Mouse (Mus musculus): ENCODE results near the gene Tuba1a. TPM values are rescaled to one million over a fixed set of nuclear protein-coding genes. Genes with fewer than 3 reads are reported as not detected.
A peak's percentile ranks its signal among the peaks of the same experiment; 100 is the strongest.
"Not testable (repeated sequence)": the region's sequence is repeated elsewhere in the genome, so short reads cannot be mapped to it uniquely, and the experiment has no call there.

The Tuba1a gene
- total RNA-seq, 4 experiments from 2014 or later, result 70.5 to 196 (median 116) TPM

GRCm38 (mm10) chr15:98923031-98923537, 30.4 kb downstream of the Tuba1a start:
- DNase-seq, result no peak

DNA sequence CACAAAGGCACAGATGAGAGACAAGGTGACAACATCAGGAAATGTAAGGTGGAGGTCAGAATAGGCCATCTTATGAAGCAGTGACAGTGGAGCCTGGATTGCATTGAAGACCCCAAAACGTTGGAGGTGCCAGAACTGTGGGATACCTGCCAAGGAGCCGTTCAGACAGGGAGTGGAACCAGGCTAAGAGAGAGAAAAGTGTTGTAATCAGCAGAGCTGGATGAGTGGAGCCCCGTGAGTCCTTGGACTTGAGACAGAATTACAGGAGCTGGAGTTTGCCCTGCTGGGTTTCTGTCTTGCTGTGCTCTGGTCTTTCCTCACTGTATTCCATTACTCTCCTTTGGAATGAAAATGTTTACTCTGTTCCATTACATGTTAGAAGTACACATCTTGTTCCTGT, 30.9 kb downstream of the Tuba1a start:
- no peak for DNase-seq

- no peak for DNase-seq
Measured at GRCm38 (mm10) chr15:98921510-98921909, 32.0 kb downstream of the Tuba1a start.

- not testable (repeated sequence) for DNase-seq
Measured at GRCm38 (mm10) chr15:98918499-98918895, 35.0 kb downstream of the Tuba1a start.

GRCm38 (mm10) chr15:98917538-98918498, 35.7 kb downstream of the Tuba1a start, which contains the start of gene Lmbr1l:
Gene Lmbr1l, minus strand, starts transcription at chr15:98918231.
- DNase-seq, result peak; percentile 100

GRCm38 (mm10) chr15:98917091-98917490, 36.4 kb downstream of the Tuba1a start:
- DNase-seq, result no peak

- DNase-seq, result no peak
Measured at GRCm38 (mm10) chr15:98916016-98916415, 37.5 kb downstream of the Tuba1a start.

DNA sequence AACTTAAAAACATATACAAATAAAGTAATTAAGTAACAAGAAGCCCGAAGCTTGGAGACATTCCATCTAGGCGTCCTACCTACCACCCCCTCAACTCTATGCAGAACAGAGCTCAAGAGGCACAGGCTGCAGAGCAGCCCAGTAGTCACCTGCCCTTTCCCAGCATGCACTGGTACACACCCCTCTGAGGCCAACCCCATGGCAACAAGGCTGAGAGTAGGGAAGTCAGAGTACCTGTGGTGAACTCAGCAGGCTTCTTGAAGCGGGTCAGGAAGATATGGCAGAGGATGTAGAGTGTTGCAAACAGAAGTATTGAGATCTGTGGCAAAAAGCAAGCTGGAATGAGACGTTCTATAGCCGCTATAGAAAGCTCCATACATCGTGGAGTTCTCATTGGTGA, 38.6 kb downstream of the Tuba1a start:
- no peak for DNase-seq

DNA sequence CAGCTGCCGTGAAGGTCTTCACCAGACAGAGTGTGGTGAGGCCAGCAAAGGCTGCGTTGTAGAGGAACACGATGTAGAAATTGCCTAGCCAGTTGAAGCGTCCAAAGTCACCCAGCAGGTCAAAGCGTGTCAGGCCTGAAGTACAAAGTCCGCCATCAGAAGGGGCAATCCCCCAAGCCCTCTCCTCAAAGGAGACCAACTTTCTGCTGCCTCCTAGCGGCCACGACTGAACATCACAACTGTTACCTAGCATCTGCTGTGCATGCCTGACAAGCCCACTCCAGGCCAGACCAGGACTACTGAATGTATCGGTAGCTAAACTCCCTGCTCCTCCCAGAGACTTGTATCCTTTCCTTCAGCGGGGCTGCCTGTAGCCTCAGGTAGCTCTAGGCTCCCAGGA, 48.8 kb downstream of the Tuba1a start:
- DNase-seq, result no peak

DNA sequence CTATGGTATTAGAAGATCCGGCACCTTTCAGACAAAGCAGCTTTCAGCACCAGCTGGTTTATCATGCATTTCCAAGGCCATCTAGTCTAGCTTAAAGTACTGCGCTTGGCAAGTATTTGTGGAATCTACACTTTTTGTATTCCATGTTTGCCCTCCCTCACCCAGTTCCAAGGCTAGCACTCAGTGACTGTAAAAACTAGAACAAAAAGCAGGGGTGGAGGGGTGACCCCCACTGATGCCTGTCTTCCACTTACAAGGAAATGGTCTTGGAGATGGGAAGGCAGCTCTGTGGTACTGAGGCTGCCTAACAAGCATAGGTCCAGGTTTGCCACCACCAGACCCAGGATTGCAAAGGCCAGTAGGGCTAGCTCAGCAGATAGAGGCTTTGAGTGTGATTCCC, 50.9 kb downstream of the Tuba1a start:
- DNase-seq, result no peak

DNA sequence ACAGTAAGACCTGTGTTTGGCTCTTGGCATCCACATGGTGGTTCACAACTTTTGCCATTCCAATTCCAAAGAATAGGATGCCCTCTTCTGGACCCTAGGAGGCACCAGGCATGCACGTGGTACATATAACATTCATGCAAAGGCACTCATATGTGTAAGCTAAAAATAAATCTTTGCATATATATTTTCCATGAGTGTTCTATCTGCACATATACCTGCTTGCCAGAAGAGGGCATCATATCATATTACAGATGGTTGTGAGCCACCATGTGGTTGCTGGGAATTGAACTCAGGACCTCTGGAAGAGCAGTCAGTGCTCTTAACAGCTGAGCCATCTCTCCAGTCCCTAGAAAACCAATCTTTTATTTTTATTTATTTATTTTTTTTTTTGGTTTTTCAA, 52.0 kb downstream of the Tuba1a start:
- no peak for DNase-seq

Other genes with a start within 250 kb of the Tuba1a start
- gene Ccdc65, start 245.5 kb downstream of the Tuba1a start, total RNA-seq (2022), result under 1 TPM; 0.59 to 0.90 (median 0.82) TPM
- gene Fkbp11, start 225.5 kb downstream of the Tuba1a start, total RNA-seq (2022), result 10 to 100 TPM in 1 of 4 experiments, 1 to 10 TPM in 3; 7.1 to 14.4 (median 9.8) TPM
- gene Arf3, start 190.5 kb downstream of the Tuba1a start, total RNA-seq (2022), result 100 to 1,000 TPM; 153 to 163 (median 159) TPM
- gene Wnt10b, start 175.6 kb downstream of the Tuba1a start, total RNA-seq (2022), result 10 to 100 TPM in 1 of 4 experiments, 1 to 10 TPM in 1, under 1 TPM in 2; 0.49 to 12.9 (median 5.0) TPM
- not detected for gene Wnt1, start 163.8 kb downstream of the Tuba1a start, total RNA-seq (2022)
- 1 to 10 TPM in 1 of 4 experiments, under 1 TPM in 3; 0.29 to 1.1 (median 0.61) TPM for gene Ddn, start 144.2 kb downstream of the Tuba1a start, total RNA-seq (2022)
- 10 to 100 TPM; 76.0 to 83.8 (median 79.2) TPM for gene Prkag1, start 122.2 kb downstream of the Tuba1a start, total RNA-seq (2022)
- gene Kmt2d, start 82.5 kb downstream of the Tuba1a start, total RNA-seq (2022), result 100 to 1,000 TPM in 1 of 4 experiments, 10 to 100 TPM in 3; 61.7 to 114 (median 71.8) TPM
- 1 to 10 TPM; 2.8 to 7.2 (median 4.2) TPM for gene Rhebl1, start 59.2 kb downstream of the Tuba1a start, total RNA-seq (2022)
- 1 to 10 TPM; 1.8 to 3.8 (median 2.1) TPM for gene Dhh, start 55.2 kb downstream of the Tuba1a start, total RNA-seq (2022)
- gene Lmbr1l, start 35.5 kb downstream of the Tuba1a start, total RNA-seq (2022), result 10 to 100 TPM; 12.3 to 33.2 (median 27.8) TPM
- 100 to 1,000 TPM; 199 to 221 (median 208) TPM for gene Tuba1b, start 19.1 kb downstream of the Tuba1a start, total RNA-seq (2022)
- gene Gm49450, start 152 bp downstream of the Tuba1a start, total RNA-seq (2022), result not detected
- 100 to 1,000 TPM; 207 to 347 (median 262) TPM for gene Tuba1c, start 76.2 kb upstream of the Tuba1a start, total RNA-seq (2022)
- gene Prph, start 101.5 kb upstream of the Tuba1a start, total RNA-seq (2022), result 1 to 10 TPM in 2 of 4 experiments, under 1 TPM in 2; 0.81 to 2.2 (median 1.4) TPM
- gene Troap, start 120.9 kb upstream of the Tuba1a start, total RNA-seq (2022), result 1 to 10 TPM in 1 of 4 experiments, under 1 TPM in 3; 0.22 to 2.3 (median 0.67) TPM
- not detected for gene C1ql4, start 134.1 kb upstream of the Tuba1a start, total RNA-seq (2022)
- gene Dnajc22, start 139.5 kb upstream of the Tuba1a start, total RNA-seq (2022), result 1 to 10 TPM in 2 of 4 experiments, under 1 TPM in 2; 0.37 to 1.6 (median 1.2) TPM
- 10 to 100 TPM; 13.9 to 20.1 (median 17.6) TPM for gene Spats2, start 172.2 kb upstream of the Tuba1a start, total RNA-seq (2022)